20 mouse cellular contexts compared by ENCODE assay signal in genomic region chr15:32306557-32307243, GRCm38 (mm10).
DNase-seq lines count a peak whose midpoint lies in the region; ATAC-seq and TF ChIP-seq lines count a peak whose summit lies in the region.
"Had no signal": no experiment of that assay in that cellular context is flagged by ENCODE, and none has a peak within 500 bp of the region (broad histone marks: within the 10 kb centered on the region; RNA-seq: fewer than 3 reads in every experiment).

No protein-coding gene starts in this region.

- no peak for TF ChIP-seq EP300 in heart, postnatal 0 days (IDR thresholded peaks at IDR 0.05; ENCODE audit: low read depth)

- no peaks in the 10 kb centered on the region for H3K27me3 ChIP-seq in heart, postnatal 0 days (ENCODE audit: control insufficient read depth, insufficient read depth, low read length)
- H3K27me3 ChIP-seq in stomach, embryonic 14.5 days (ENCODE audit: control insufficient read depth, insufficient read depth, low read length) = no peaks in the 10 kb centered on the region
- H3K27me3 ChIP-seq: heart, embryonic 13.5 days; hindbrain, embryonic 12.5 days; neural tube, embryonic 13.5 days had no signal

- H3K9ac ChIP-seq in heart, postnatal 0 days (replicated peaks; ENCODE audit: low read depth, low read length) = no peak overlapping the region
- H3K9ac ChIP-seq in stomach, embryonic 14.5 days (replicated peaks; ENCODE audit: low read depth, low read length) = no peak overlapping the region
- H3K9ac ChIP-seq: forebrain, postnatal 0 days; heart, embryonic 13.5 days; hindbrain, embryonic 12.5 days; neural tube, embryonic 13.5 days had no signal

- H3K4me2 ChIP-seq in heart, postnatal 0 days (ENCODE audit: low read depth, low read length) = no peak overlapping the region
- H3K4me2 ChIP-seq in stomach, embryonic 14.5 days (replicated peaks; ENCODE audit: low read depth, low read length) = no peak overlapping the region
- H3K4me2 ChIP-seq: heart, embryonic 13.5 days; hindbrain, embryonic 12.5 days; neural tube, embryonic 13.5 days had no signal

- no peak overlapping the region for H3K27ac ChIP-seq in heart, postnatal 0 days (ENCODE audit: low read depth)
- peak overlapping the region; percentile 47 for H3K27ac ChIP-seq in layer of hippocampus, adult 2 months
- no peak overlapping the region for H3K27ac ChIP-seq in stomach, embryonic 14.5 days (ENCODE audit: low read length)
- H3K27ac ChIP-seq: embryonic facial prominence, embryonic 10.5 days; heart, embryonic 13.5 days; hindbrain, embryonic 12.5 days; neural tube, embryonic 13.5 days had no signal

- H3K36me3 ChIP-seq in heart, postnatal 0 days (replicated peaks; ENCODE audit: control insufficient read depth, insufficient read depth, low read length) = no peaks in the 10 kb centered on the region
- no peaks in the 10 kb centered on the region for H3K36me3 ChIP-seq in stomach, embryonic 14.5 days (ENCODE audit: control insufficient read depth, insufficient read depth, low read length)
- H3K36me3 ChIP-seq: embryonic facial prominence, embryonic 10.5 days; heart, embryonic 13.5 days; hindbrain, embryonic 12.5 days; neural tube, embryonic 13.5 days had no signal

- no peak for ATAC-seq in heart, postnatal 0 days (ENCODE audit: insufficient read depth, low read depth)
- peak; percentile 42; the same call in 1 of the 2 replicates for ATAC-seq in stomach, embryonic 14.5 days (ENCODE audit: insufficient number of reproducible peaks, insufficient read depth, low FRiP score, low read depth)
- ATAC-seq: activated CD4-positive, CD25-positive, alpha-beta regulatory T cell, adult 4 months; forebrain, postnatal 0 days had no signal

- 24% methylated on average over 6 of the region's 6 CpGs for WGBS in heart, postnatal 0 days
- 59% methylated on average over 6 of the region's 6 CpGs for WGBS in stomach, embryonic 14.5 days

- H3K9me3 ChIP-seq in heart, postnatal 0 days (replicated peaks; ENCODE audit: control insufficient read depth, low read length) = no peaks in the 10 kb centered on the region
- no peaks in the 10 kb centered on the region for H3K9me3 ChIP-seq in stomach, embryonic 14.5 days (ENCODE audit: control insufficient read depth, low read depth, low read length)
- H3K9me3 ChIP-seq: embryonic facial prominence, embryonic 10.5 days; heart, embryonic 13.5 days; hindbrain, embryonic 12.5 days; neural tube, embryonic 13.5 days had no signal

- no peak for TF ChIP-seq CTCF in heart, postnatal 0 days (IDR thresholded peaks at IDR 0.05; ENCODE audit: low read depth)
- TF ChIP-seq CTCF in layer of hippocampus, adult 2 months (conservative IDR thresholded peaks at IDR 0.05) = no peak

- DNase-seq in heart, postnatal 0 days (ENCODE audit: low spot score) = peak; percentile 29
- no peak for DNase-seq in heart, adult 9 months (ENCODE audit: low spot score in 2 of 2)
- no peak for DNase-seq in layer of hippocampus, adult 2 months (ENCODE audit: low spot score in 2 of 2)
- no peak for DNase-seq in layer of hippocampus, adult 11-12 months (ENCODE audit: low spot score)
- peak; percentile 69 for DNase-seq in Muller cell, postnatal 12 days (ENCODE audit: inconsistent ontology term)
- no peak for DNase-seq in adrenal gland, adult 18-20 months (ENCODE audit: low spot score in 2 of 2)
- DNase-seq in spleen, adult 18-20 months = no peak
- DNase-seq: adrenal gland, postnatal 36 days; cerebellum, postnatal 36 days; forebrain, postnatal 0 days; gastrocnemius, postnatal 10 days; liver; lung, adult 18-20 months; right cerebral cortex, postnatal 4 days had no signal

- peaks cover 8% of the 10 kb centered on the region for H3K4me1 ChIP-seq in heart, postnatal 0 days (ENCODE audit: control insufficient read depth, insufficient read depth)
- 0 out of 2 replicates have a peak, but pooled peaks cover 3% of the 10 kb centered on the region for H3K4me1 ChIP-seq in stomach, embryonic 14.5 days (ENCODE audit: control insufficient read depth, insufficient read depth, low read length)
- H3K4me1 ChIP-seq: hindbrain, embryonic 12.5 days had no signal

- no peak overlapping the region for H3K4me3 ChIP-seq in heart, postnatal 0 days (ENCODE audit: low read depth, low read length)
- H3K4me3 ChIP-seq in layer of hippocampus, adult 2 months = no peak overlapping the region
- H3K4me3 ChIP-seq in stomach, embryonic 14.5 days (ENCODE audit: low read depth, low read length) = no peak overlapping the region
- H3K4me3 ChIP-seq: embryonic facial prominence, embryonic 10.5 days; heart, embryonic 13.5 days; hindbrain, embryonic 12.5 days; neural tube, embryonic 13.5 days had no signal

Comparison
In these comparisons a context has a peak if more than half of its experiments do, and no peak if none do; other contexts are left out.
1. DNase-seq: peak in heart, postnatal 0 days (single experiment) and Muller cell, postnatal 12 days (single experiment); none in heart, adult 9 months (0 of 2), layer of hippocampus, adult 2 months (0 of 2), layer of hippocampus, adult 11-12 months (single experiment), adrenal gland, adult 18-20 months (0 of 2) and spleen, adult 18-20 months (0 of 2).